Mouse (Mus musculus) CD4-positive, CD25-positive, alpha-beta regulatory T cell, adult 2 months (primary cell): ENCODE measurements around the gene Cnbp.

Source experiments
- DNase-seq: peaks from one replicate; pipeline ENCODE4 v3.0.0-alpha.2; 2012; ENCODE audit warnings: low read depth, low spot score

The Cnbp gene

GRCm38 (mm10) chr6:87850155-87850899, 579 bp downstream of the Cnbp start:
- peak; percentile 65 for DNase-seq

GRCm38 (mm10) chr6:87849780-87850154, 1.1 kb downstream of the Cnbp start:
- peak; percentile 59 for DNase-seq

GRCm38 (mm10) chr6:87846813-87847212, 4.1 kb downstream of the Cnbp start:
- DNase-seq, result no peak

GRCm38 (mm10) chr6:87845031-87845695, 5.7 kb downstream of the Cnbp start:
- no peak for DNase-seq

GRCm38 (mm10) chr6:87842254-87842653, 8.7 kb downstream of the Cnbp start:
- peak; percentile 65 for DNase-seq

- DNase-seq, result no peak
These were observed 9.3 kb downstream of the Cnbp start for GRCm38 (mm10) chr6:87841635-87842034.

- no peak for DNase-seq
These were observed 11.0 kb downstream of the Cnbp start for GRCm38 (mm10) chr6:87839797-87840341.

GRCm38 (mm10) chr6:87838551-87839197, 12.2 kb downstream of the Cnbp start, which contains the start of gene Isy1:
Isy1 (minus strand) TSS chr6:87838798.
- peak; percentile 99 for DNase-seq

GRCm38 (mm10) chr6:87835695-87836094, 15.2 kb downstream of the Cnbp start, which contains the start of gene Gm45140:
Gm45140 (minus strand) TSS chr6:87835795.
- no peak for DNase-seq

GRCm38 (mm10) chr6:87820366-87820765, 30.5 kb downstream of the Cnbp start:
- DNase-seq, result no peak

- no peak for DNase-seq
These were observed 36.4 kb downstream of the Cnbp start for GRCm38 (mm10) chr6:87814486-87814885.

GRCm38 (mm10) chr6:87812656-87813055, 38.2 kb downstream of the Cnbp start:
- no peak for DNase-seq

- peak; percentile 94 for DNase-seq
These were observed 39.1 kb downstream of the Cnbp start, which contains the start of gene Rab43 for GRCm38 (mm10) chr6:87811675-87812338. Rab43 (minus strand) TSS chr6:87812164.

GRCm38 (mm10) chr6:87810713-87811669, 39.9 kb downstream of the Cnbp start:
- peak; percentile 83 for DNase-seq

GRCm38 (mm10) chr6:87810311-87810710, 40.6 kb downstream of the Cnbp start:
- no peak for DNase-seq

GRCm38 (mm10) chr6:87809651-87810161, 41.2 kb downstream of the Cnbp start:
- DNase-seq, result no peak

GRCm38 (mm10) chr6:87809144-87809543, 41.8 kb downstream of the Cnbp start:
- no peak for DNase-seq

- DNase-seq, result no peak
These were observed 42.4 kb downstream of the Cnbp start for GRCm38 (mm10) chr6:87808521-87808920.

GRCm38 (mm10) chr6:87807735-87808440, 43.0 kb downstream of the Cnbp start:
- no peak for DNase-seq

- DNase-seq, result no peak
These were observed 44.0 kb downstream of the Cnbp start for GRCm38 (mm10) chr6:87806857-87807256.
